In the genomic region with DNA sequence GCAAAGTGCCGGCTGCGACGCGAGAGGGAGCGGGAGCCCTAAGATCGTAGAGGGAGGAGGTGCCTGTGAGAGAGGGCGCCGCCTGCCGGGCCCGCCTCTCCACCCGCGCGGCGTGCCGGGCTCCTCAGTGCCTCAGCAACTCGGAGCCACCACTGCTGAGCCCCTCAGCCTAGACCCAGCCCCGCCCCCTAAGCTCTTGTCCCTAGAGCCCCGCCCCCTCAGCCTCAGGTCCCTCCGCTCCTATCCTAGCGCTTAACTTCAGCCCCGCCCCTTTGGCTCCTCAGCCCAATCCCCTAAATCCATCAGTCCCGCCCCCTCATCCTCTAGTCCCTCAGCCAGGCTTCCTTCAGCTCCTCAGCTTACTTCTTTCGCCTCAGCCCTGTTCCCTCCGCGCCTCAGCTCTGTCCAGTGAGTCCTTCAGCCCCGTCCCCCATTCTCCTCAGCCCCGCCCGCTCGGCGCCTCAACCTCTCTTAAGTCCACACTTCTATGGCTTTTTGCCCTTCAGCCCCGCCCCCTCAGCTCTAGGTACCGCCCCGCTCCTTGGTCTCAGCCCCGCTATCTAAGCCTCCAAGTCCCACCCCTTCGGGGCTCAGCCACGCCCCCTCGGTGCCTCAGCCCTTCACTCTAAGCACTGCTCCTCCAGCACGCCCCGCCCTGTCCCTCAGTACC, we compare ENCODE assay signal across 8 mouse cellular contexts. TPM values are rescaled to one million over a fixed set of nuclear protein-coding genes. Genes with fewer than 3 reads are reported as not detected.
A peak's percentile ranks its signal among the peaks of the same experiment; 100 is the strongest.
DNase-seq lines count a peak whose midpoint lies in the region; ATAC-seq and TF ChIP-seq lines count a peak whose summit lies in the region.

Iqsec1 (minus strand) TSS at position 38 of the 670 bp plus-strand sequence.

- H3K4me2 ChIP-seq in hindbrain, embryonic 16.5 days (ENCODE audit: low read length) = peak within 1 kb of the TSS; percentile 93

- H3K4me1 ChIP-seq in hindbrain, embryonic 16.5 days (ENCODE audit: control insufficient read depth, insufficient read depth, low read depth, low read length) = peaks cover 9% of the 10 kb centered on the region; the same call in 1 of the 2 replicates

- TF ChIP-seq CTCF in gastrocnemius, adult 2 months (IDR thresholded peaks at IDR 0.05) = peak; percentile 63

- peaks cover 3% of the 10 kb centered on the region; the same call in 1 of the 2 replicates for H3K9me3 ChIP-seq in hindbrain, embryonic 16.5 days (ENCODE audit: control insufficient read depth, low read length)

- no peaks in the 10 kb centered on the region; the same call in 1 of the 2 replicates for H3K27me3 ChIP-seq in hindbrain, embryonic 16.5 days (replicated peaks; ENCODE audit: control insufficient read depth, insufficient read depth, low read length)

- H3K36me3 ChIP-seq in hindbrain, embryonic 16.5 days (ENCODE audit: control insufficient read depth, insufficient read depth, low read length) = no peaks in the 10 kb centered on the region

- H3K27ac ChIP-seq in gastrocnemius, adult 2 months = peak within 1 kb of the TSS; percentile 24; the same call in 1 of the 2 replicates
- H3K27ac ChIP-seq in hindbrain, embryonic 16.5 days (ENCODE audit: low read depth, low read length) = peak within 1 kb of the TSS; percentile 78

- 1% methylated on average over 23 of the region's 39 CpGs for WGBS in hindbrain, embryonic 16.5 days

- intact Hi-C loops in gastrocnemius, adult 2 months (cut with DNase I) = no loop called here

- H3K9ac ChIP-seq in hindbrain, embryonic 16.5 days (ENCODE audit: low read depth, low read length) = peak within 1 kb of the TSS; percentile 84

- DNase-seq in ZHBTc4 (ENCODE audit: low read depth, low spot score) = peak; percentile 99
- peak; percentile 81 for DNase-seq in gastrocnemius, adult 2 months
- DNase-seq in left cerebral cortex, adult 11 months (ENCODE audit: low spot score) = peak; percentile 85
- peak; percentile 95 for DNase-seq in lung, postnatal 36 days
- DNase-seq in retina, embryonic 14.5 days (ENCODE audit: low spot score) = peak; percentile 99
- DNase-seq in thymus, postnatal 36 days = peak; percentile 74 to 84

- ATAC-seq in common myeloid progenitor, adult 5-6 weeks (replicated peaks; ENCODE audit: low read depth, poor library complexity, severe bottlenecking) = peak; percentile 81
- ATAC-seq in hindbrain, embryonic 16.5 days = peak; percentile 95

- peak within 1 kb of the TSS; percentile 80 for H3K4me3 ChIP-seq in gastrocnemius, adult 2 months
- peak within 1 kb of the TSS; percentile 92 for H3K4me3 ChIP-seq in hindbrain, embryonic 16.5 days (ENCODE audit: low read length)

RNA-seq across cellular contexts. Expression of gene Iqsec1, which starts in this region (rescaled TPM):
- 4.0 and 13.9 TPM in 2 replicates for total RNA-seq in common myeloid progenitor, adult 5-6 weeks (2017)
- 100 to 1,000 TPM in 1 of 2 experiments, 10 to 100 TPM in 1; 63.8 to 111 TPM for total RNA-seq in gastrocnemius, adult 2 months (2021)
- polyA plus RNA-seq in hindbrain, embryonic 16.5 days (2015; fragmentation: Nextera tagmentation; extraction: Ambion mirVana) = 22.9 and 25.8 TPM in 2 replicates

Comparison
In these comparisons a context has a peak if more than half of its experiments do, and no peak if none do; other contexts are left out.
1. Peak in every context shown above with its lines: DNase-seq, ATAC-seq, H3K4me3 ChIP-seq and H3K27ac ChIP-seq.